8 mouse cellular contexts compared by ENCODE assay signal in genomic region chr7:109960613-109961154, GRCm38 (mm10). TPM values are rescaled to one million over a fixed set of nuclear protein-coding genes. Genes with fewer than 3 reads are reported as not detected.
DNase-seq lines count a peak whose midpoint lies in the region; ATAC-seq and TF ChIP-seq lines count a peak whose summit lies in the region.

No protein-coding gene starts in this region.

- no peaks in the 10 kb centered on the region for H3K36me3 ChIP-seq in embryonic facial prominence, embryonic 11.5 days (replicated peaks; ENCODE audit: control insufficient read depth, insufficient read depth, low read depth, low read length)
- H3K36me3 ChIP-seq in intestine, embryonic 14.5 days (ENCODE audit: control insufficient read depth, insufficient read depth, low read length), result no peaks in the 10 kb centered on the region

- H3K9ac ChIP-seq in embryonic facial prominence, embryonic 11.5 days (replicated peaks; ENCODE audit: low read length), result peak overlapping the region; percentile 95
- H3K9ac ChIP-seq in intestine, embryonic 14.5 days (ENCODE audit: low read length), result peak overlapping the region; percentile 95

- peak; percentile 70 for ATAC-seq in embryonic facial prominence, embryonic 11.5 days (replicated peaks; ENCODE audit: insufficient number of reproducible peaks, low FRiP score, low TSS enrichment, low read depth)
- no peak; the same call in 1 of the 2 replicates for ATAC-seq in intestine, embryonic 14.5 days (replicated peaks; ENCODE audit: low FRiP score, low TSS enrichment, low read depth)

- H3K27ac ChIP-seq in embryonic facial prominence, embryonic 11.5 days (replicated peaks; ENCODE audit: low read depth, low read length), result 0 out of 2 replicates have a peak overlapping the region, but pooled peaks have one; percentile 13
- peak overlapping the region; percentile 83 for H3K27ac ChIP-seq in intestine, embryonic 14.5 days (ENCODE audit: low read depth)

- H3K4me3 ChIP-seq in lung, adult 2 months (replicated peaks; ENCODE audit: extremely low read depth, low read depth, low read length), result peak overlapping the region; percentile 80
- peak overlapping the region; percentile 82 for H3K4me3 ChIP-seq in embryonic facial prominence, embryonic 11.5 days (ENCODE audit: low read depth, low read length)
- H3K4me3 ChIP-seq in intestine, embryonic 14.5 days (ENCODE audit: low read depth, low read length), result peak overlapping the region; percentile 74

- H3K9me3 ChIP-seq in embryonic facial prominence, embryonic 11.5 days (replicated peaks; ENCODE audit: control insufficient read depth, low read length), result no peaks in the 10 kb centered on the region
- peaks cover 3% of the 10 kb centered on the region; the same call in 1 of the 2 replicates for H3K9me3 ChIP-seq in intestine, embryonic 14.5 days (ENCODE audit: control insufficient read depth, low read length)

- H3K4me2 ChIP-seq in embryonic facial prominence, embryonic 11.5 days (ENCODE audit: low read depth, low read length), result peak overlapping the region; percentile 73
- H3K4me2 ChIP-seq in intestine, embryonic 14.5 days (ENCODE audit: low read length), result peak overlapping the region; percentile 79

- TF ChIP-seq POLR2A in lung, adult 2 months (IDR thresholded peaks at IDR 0.05; ENCODE audit: borderline replicate concordance, extremely low read depth, low read depth, low read length), result no peak; the same call in 1 of the 2 replicates

- H3K27me3 ChIP-seq in embryonic facial prominence, embryonic 11.5 days (ENCODE audit: control insufficient read depth, insufficient read depth, low read length), result no peaks in the 10 kb centered on the region
- no peaks in the 10 kb centered on the region for H3K27me3 ChIP-seq in intestine, embryonic 14.5 days (replicated peaks; ENCODE audit: control insufficient read depth, insufficient read depth, low read length)

- peaks cover 7% of the 10 kb centered on the region for H3K4me1 ChIP-seq in lung, adult 2 months (ENCODE audit: control insufficient read depth, insufficient read depth, low read length)
- H3K4me1 ChIP-seq in embryonic facial prominence, embryonic 11.5 days (ENCODE audit: control insufficient read depth, insufficient read depth, low read length), result no peaks in the 10 kb centered on the region
- peaks cover 28% of the 10 kb centered on the region for H3K4me1 ChIP-seq in intestine, embryonic 14.5 days (replicated peaks; ENCODE audit: control insufficient read depth, insufficient read depth, low read length)

- no peak for DNase-seq in lung, adult 2 months
- no peak for DNase-seq in lung, postnatal 4 days
- DNase-seq in embryonic facial prominence, embryonic 11.5 days (ENCODE audit: low spot score), result no peak
- no peak for DNase-seq in intestine, embryonic 14.5 days (ENCODE audit: low spot score)
- peak; percentile 66 for DNase-seq in naive thymus-derived CD4-positive, alpha-beta T cell, adult 2 months (ENCODE audit: low read depth)
- no peak for DNase-seq in right cerebral cortex, postnatal 36 days (ENCODE audit: low spot score in 2 of 2)
- no peak for DNase-seq in spleen, postnatal 14 days (ENCODE audit: low spot score in 2 of 2)
- DNase-seq in cerebellum, adult 9-11 months, result no peak

- no peak for TF ChIP-seq CTCF in lung, adult 2 months (IDR thresholded peaks at IDR 0.05; ENCODE audit: insufficient read depth, low read length)

- 13% methylated on average over 13 of the region's 13 CpGs for WGBS in lung, adult 2 months
- WGBS in embryonic facial prominence, embryonic 11.5 days, result 8% methylated on average over 13 of the region's 13 CpGs
- WGBS in intestine, embryonic 14.5 days, result 10% methylated on average over 13 of the region's 13 CpGs

RNA-seq across cellular contexts. Expression of gene Dennd5a, which starts 0.4 kb away (rescaled TPM):
- polyA plus RNA-seq in lung, adult 2 months (2012; rRNA removed), result 122 and 134 TPM in 2 replicates
- polyA plus RNA-seq in embryonic facial prominence, embryonic 11.5 days (2014; fragmentation: Nextera tagmentation; extraction: Ambion mirVana), result 41.5 and 48.2 TPM in 2 replicates
- polyA plus RNA-seq in intestine, embryonic 14.5 days (2014; fragmentation: Nextera tagmentation; extraction: Ambion mirVana), result 42.6 and 46.6 TPM in 2 replicates

RNA-seq across cellular contexts. Expression of gene Tmem41b, which starts 26.0 kb away (rescaled TPM):
- 23.8 and 26.8 TPM in 2 replicates for polyA plus RNA-seq in lung, adult 2 months (2012; rRNA removed)
- 82.3 and 88.9 TPM in 2 replicates for polyA plus RNA-seq in embryonic facial prominence, embryonic 11.5 days (2014; fragmentation: Nextera tagmentation; extraction: Ambion mirVana)
- 61.9 and 62.1 TPM in 2 replicates for polyA plus RNA-seq in intestine, embryonic 14.5 days (2014; fragmentation: Nextera tagmentation; extraction: Ambion mirVana)

RNA-seq across cellular contexts. Expression of gene Ipo7, which starts 57.4 kb away (rescaled TPM):
- 20.9 and 23.6 TPM in 2 replicates for polyA plus RNA-seq in lung, adult 2 months (2012; rRNA removed)
- polyA plus RNA-seq in embryonic facial prominence, embryonic 11.5 days (2014; fragmentation: Nextera tagmentation; extraction: Ambion mirVana), result 27.1 and 29.9 TPM in 2 replicates
- 18.5 and 20.8 TPM in 2 replicates for polyA plus RNA-seq in intestine, embryonic 14.5 days (2014; fragmentation: Nextera tagmentation; extraction: Ambion mirVana)
